Comparison of ENCODE assay signal across 25 mouse cellular contexts in genomic region chr11:43723411-43723810, GRCm38 (mm10).
"Had no signal": no experiment of that assay in that cellular context is flagged by ENCODE, and none has a peak within 500 bp of the region (broad histone marks: within the 10 kb centered on the region; RNA-seq: fewer than 3 reads in every experiment).

No protein-coding gene starts in this region.

- H3K9ac ChIP-seq: heart, embryonic 12.5 days; hindbrain, embryonic 12.5 days; hindbrain, embryonic 14.5 days; limb, embryonic 12.5 days; liver, embryonic 13.5 days; liver, embryonic 15.5 days had no signal

- H3K27ac ChIP-seq: gastrocnemius, adult 2 months; heart, adult 2 months; hindbrain, embryonic 10.5 days; hindbrain, embryonic 12.5 days; hindbrain, embryonic 14.5 days; left cerebral cortex, adult 2 months; limb, embryonic 10.5 days; limb, embryonic 12.5 days; liver, embryonic 13.5 days; liver, embryonic 15.5 days had no signal

- H3K27me3 ChIP-seq: heart, embryonic 12.5 days; hindbrain, embryonic 12.5 days; limb, embryonic 12.5 days; liver, embryonic 13.5 days; liver, embryonic 15.5 days had no signal

- H3K9me3 ChIP-seq: heart, embryonic 12.5 days; hindbrain, embryonic 10.5 days; hindbrain, embryonic 12.5 days; limb, embryonic 10.5 days; limb, embryonic 12.5 days; liver, embryonic 13.5 days; liver, embryonic 15.5 days had no signal

- ATAC-seq: hindbrain, embryonic 16.5 days; inflammation-experienced regulatory T-cells, adult 6 months; intestine, postnatal 0 days had no signal

- DNase-seq: gastrocnemius, adult 2 months; gastrocnemius, postnatal 10 days; gastrocnemius, postnatal 25 days; heart, adult 2 months; heart, postnatal 10 days; heart, postnatal 4 days; kidney, adult 18-20 months; kidney, adult 8-10 months; kidney, postnatal 10 days; kidney, postnatal 25 days; kidney, postnatal 4 days; liver; liver, embryonic 13.5 days had no signal

- H3K4me3 ChIP-seq: gastrocnemius, adult 2 months; heart, adult 2 months; heart, embryonic 12.5 days; hindbrain, embryonic 10.5 days; hindbrain, embryonic 12.5 days; left cerebral cortex, adult 2 months; limb, embryonic 10.5 days; limb, embryonic 12.5 days; liver, embryonic 13.5 days; liver, embryonic 15.5 days had no signal

- H3K4me1 ChIP-seq: hindbrain, embryonic 10.5 days; hindbrain, embryonic 12.5 days; limb, embryonic 10.5 days; limb, embryonic 12.5 days; liver, embryonic 15.5 days had no signal

- H3K4me2 ChIP-seq: heart, embryonic 12.5 days; hindbrain, embryonic 12.5 days; hindbrain, embryonic 14.5 days; limb, embryonic 12.5 days; liver, embryonic 11.5 days; liver, embryonic 13.5 days; liver, embryonic 15.5 days had no signal
